Mouse (Mus musculus) ES-CJ7 (cell line): Measurements from ENCODE around the gene Scamp1.
A peak's percentile ranks its signal among the peaks of the same experiment; 100 is the strongest.
"Not testable (repeated sequence)": the region's sequence is repeated elsewhere in the genome, so short reads cannot be mapped to it uniquely, and the experiment has no call there.

ENCODE experiments used
- DNase-seq: peaks from one replicate; pipeline ENCODE4 v3.0.0; 2011; ENCODE audit warnings: low read depth, low spot score

Scamp1 gene

DNA sequence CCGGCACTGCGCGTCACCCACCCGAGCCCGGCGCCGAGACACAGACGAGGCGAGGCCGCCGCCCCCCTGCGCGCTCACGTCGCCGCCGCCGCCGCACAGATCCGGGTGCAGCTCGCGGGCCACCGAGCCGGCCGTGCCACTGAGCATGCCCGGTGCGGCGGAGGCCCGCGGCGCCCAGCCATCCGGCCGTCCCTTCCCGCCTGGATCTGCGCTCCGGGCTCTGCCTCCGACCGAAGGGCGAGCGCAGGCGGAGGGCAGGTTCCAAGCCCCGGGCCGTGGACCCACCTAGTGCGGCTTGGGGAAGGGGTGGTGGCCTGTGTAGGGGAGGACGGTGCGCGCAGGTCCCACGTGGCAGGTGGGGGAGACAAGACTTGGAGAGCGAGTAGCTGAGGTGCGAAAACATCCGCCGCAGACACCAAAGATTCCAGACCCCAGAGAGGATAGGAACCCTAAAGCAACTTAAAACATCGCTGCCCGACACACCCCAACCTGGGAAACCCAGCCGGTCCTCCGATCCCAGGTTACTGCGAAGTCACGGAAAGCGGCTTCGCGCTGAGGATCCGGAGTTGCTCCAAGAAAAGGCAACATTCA is at the start of gene Scamp1:
Gene Scamp1, minus strand, starts transcription at position 577 of the 591 bp plus-strand sequence.
- peak; percentile 79 for DNase-seq

DNA sequence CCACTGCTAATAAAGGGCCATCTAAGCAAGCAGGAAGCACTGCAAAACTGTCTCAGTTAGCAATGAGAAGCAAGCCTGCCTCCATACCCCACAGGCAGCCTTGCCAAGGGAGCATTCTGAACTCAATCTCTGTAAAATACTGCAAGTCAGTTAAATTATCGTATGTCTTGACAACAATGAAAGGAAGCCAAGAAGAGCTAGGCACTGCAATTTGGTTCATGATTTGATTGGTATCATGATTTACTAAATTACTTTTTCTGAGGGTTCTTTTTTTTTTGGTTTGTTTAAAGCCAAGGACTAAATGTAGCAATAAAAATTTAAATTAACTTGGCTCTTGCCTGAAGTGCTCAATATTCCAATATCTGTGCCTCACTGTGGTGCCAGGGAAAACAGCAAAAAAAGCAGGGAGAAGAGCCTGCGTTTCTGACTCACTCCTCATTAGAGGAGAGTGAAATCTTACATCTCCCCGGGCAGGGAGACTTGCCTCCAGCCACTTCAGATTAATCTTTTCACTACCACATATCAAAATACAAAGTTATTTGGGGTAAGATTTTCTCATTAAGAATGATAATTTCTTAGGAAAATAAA is 44.8 kb upstream of the Scamp1 start:
- DNase-seq = no peak

GRCm38 (mm10) chr13:94329005-94329404 is 43.3 kb upstream of the Scamp1 start:
- not testable (repeated sequence) for DNase-seq

- DNase-seq = no peak
Measured at GRCm38 (mm10) chr13:94328063-94328462, 42.4 kb upstream of the Scamp1 start.

DNA sequence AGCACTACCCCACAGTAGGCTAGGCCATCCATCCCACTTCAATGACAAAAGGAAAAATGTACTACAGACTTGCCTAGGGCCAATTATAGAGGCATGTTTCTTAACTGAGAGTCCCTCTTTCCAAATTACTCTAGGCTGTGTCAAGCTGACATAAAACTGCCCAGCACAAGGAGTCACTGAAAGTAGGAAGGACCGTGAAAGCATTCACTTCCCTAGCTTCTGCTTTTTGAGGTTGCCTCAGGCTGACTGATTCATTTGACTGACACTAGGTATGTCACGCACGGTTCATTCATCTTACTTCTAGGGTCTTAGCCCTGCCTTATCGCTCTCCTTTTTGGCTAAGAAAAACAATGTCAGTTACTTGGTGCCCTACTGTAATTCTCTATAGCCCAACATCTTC is 36.8 kb upstream of the Scamp1 start:
- no peak for DNase-seq

- DNase-seq = no peak
Measured at GRCm38 (mm10) chr13:94321094-94321792, 35.6 kb upstream of the Scamp1 start.

DNA sequence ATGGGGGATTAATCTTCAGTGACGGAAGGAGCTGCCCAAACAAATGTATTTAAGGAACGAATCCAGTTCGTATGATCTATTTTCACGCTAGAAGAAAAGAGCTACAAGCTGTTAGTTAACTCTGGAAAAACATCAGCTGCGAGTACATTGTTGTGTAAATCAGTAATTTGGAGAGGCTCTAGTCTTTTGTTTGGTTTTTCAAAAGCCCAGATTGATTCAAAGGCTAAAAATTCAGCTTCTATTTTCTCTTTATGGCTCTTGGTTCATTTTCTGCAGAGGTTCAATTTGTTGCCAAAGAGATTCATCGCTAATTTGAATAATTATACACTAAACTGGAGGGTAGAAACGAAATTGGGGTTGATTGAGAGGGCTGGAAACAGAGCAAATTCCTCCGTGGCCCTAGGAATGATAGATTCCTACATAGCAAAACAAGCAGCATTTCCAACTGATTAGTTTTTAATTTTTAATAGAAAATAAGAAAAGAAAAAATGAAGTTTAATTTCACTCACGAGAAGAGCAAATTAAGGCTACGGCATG is 31.4 kb upstream of the Scamp1 start:
- no peak for DNase-seq

DNA sequence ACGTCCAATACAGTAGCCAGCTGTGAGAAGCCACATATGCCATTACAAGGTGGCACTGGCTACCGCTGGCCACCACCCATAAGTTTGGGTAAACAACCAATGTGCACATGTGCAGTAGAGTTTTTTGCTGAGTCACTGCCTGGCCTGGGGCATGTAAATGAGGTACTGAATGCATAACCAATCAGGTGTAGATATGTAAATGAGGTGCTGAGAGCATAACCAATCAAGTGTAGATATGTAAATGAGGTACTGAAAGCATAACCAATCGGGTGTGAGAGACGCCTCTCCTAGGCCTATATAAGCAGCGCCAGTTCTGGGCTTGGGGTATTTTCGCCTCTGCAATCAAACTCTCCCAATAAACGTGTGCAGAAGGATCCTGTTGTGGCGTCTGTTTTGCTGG is 27.2 kb upstream of the Scamp1 start:
- DNase-seq = peak; percentile 51

DNA sequence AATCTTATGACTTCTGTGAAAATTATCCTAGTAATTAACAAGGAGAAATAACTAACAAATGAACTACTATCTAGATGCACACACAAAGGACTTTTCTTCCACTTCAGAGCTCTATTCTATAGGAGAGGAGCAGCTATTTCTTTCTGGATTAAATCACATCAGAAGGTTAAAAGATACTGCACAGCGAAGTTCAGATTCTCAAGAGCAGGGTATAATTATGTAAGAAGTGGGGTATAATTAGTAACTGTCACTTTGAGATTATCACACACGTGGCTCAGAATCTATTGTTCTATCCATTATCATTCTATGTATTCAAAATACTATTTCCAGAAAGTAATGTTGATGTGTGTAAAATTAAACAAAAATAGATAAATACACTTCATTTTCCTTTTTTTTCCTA is 22.6 kb upstream of the Scamp1 start:
- no peak for DNase-seq

DNA sequence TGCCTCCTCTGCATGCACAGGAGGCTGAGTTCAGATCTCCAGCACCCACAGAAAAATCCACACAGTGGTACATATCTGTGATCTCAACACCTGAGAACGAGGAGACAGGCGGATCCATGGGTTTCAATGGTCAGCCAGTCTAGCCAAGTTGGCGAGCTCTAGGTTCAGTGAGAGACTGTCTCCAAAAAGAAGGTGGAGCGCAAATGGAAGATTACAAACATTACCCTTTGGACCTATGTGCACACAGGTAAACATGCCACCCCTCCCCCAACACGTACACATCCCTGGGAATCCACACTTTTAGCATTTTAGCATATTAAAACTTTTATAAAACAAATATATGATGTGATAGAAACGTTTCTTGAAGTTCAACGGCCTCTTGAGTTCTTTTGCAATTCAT is 21.9 kb upstream of the Scamp1 start:
- DNase-seq = no peak

- DNase-seq = no peak
Measured at GRCm38 (mm10) chr13:94306968-94307289, 21.3 kb upstream of the Scamp1 start.

GRCm38 (mm10) chr13:94306277-94306967 is 20.8 kb upstream of the Scamp1 start:
- DNase-seq = no peak

- DNase-seq = no peak
Measured at GRCm38 (mm10) chr13:94300946-94301538, 15.4 kb upstream of the Scamp1 start.

DNA sequence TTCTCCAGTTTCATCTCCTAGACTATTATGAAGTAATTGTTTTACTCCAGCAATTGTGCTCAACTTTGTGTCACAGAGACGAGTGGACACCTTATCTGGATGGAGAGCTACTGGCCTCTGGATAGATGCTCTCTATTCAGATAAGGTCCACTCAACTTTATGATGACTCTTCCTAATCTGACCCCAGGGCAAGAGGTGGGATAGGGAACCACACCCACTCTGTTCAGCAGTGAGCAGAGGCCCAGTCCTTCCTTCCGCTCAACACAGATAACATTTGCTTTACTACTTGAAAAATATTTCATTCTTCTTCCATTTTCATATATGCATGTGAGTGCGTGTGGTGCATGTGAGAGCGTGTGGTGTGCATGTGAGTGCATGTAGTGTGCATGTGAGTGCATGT is 14.6 kb upstream of the Scamp1 start:
- no peak for DNase-seq

DNA sequence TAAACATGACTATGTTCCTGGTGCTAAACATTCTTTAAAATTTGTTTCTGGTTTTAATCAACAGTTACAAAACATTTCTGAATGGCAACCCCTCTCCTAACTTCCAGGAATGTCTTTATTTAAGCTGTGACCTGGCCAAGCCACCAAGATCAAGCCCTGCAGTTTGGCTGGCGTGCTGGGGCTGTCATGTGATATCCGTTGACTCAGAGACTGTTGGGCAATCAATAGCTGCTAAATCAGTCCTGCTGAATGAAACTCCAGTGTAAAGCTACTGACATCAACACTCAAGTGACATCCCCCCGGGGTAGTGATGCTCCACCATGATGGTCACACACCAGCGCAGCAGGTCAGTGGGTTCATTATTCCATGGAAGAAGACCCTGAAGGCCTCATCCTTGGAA is 12.7 kb upstream of the Scamp1 start:
- no peak for DNase-seq

- no peak for DNase-seq
Measured at GRCm38 (mm10) chr13:94296371-94296770, 10.7 kb upstream of the Scamp1 start.

DNA sequence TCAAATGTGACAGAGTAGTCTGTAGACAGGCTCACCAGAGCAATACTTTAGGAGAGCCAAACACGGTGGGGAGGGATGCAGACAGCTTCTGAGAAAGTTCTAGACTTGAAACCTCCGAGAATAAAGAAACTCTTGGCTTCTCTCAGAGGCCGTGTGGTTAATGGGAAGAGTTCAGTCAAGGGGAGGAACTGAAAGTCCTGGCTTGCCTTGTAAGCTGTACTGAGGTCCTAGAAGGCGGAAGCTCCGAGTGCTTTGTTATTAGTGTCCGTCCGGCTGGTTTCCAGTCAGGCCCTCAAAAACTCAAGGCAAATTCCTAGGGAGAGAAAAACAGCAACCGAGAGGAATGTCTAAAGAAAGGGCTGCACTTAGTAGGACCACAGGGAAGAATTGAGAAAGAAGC is 10.3 kb upstream of the Scamp1 start:
- DNase-seq = no peak

GRCm38 (mm10) chr13:94294886-94295285 is 9.2 kb upstream of the Scamp1 start:
- no peak for DNase-seq

DNA sequence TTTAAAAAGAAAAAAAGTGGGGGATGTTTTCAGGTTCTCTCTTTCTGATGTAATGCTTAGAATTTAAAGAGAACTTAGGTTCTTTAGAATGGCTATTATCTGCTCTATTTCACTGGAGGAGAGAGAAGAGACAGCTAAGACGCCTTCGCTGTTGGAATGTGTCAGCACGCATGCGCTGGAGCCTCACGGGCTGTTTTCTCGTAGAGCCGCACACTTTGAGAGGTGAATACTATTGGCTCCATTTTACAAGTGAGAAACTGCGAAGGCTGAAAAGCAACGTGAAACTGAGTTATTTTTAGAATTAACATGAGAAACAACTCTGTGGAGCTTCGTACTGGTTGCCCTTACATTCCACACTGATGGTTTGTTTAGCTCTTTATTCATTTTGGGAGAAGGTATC is 8.3 kb upstream of the Scamp1 start:
- peak; percentile 14 for DNase-seq

DNA sequence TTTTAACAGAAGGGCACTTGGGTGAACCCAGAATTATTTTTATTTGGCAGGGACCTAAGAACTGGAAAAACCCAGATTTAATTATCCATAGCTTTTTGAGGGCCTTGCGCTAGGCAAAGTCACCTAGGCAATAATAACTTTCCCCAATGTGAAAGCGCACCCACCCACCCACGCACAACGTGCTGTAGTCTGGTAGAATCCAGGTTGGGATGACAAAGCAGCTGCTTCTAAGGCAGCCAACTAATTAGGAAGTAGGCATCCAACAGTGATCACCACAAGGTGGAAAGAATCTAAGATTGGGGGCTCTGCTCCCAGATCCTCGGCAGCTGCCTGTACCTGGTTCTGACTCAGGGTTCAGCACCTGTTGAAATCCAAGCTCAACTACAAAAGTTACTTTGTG is 538 bp upstream of the Scamp1 start:
- DNase-seq = no peak

DNA sequence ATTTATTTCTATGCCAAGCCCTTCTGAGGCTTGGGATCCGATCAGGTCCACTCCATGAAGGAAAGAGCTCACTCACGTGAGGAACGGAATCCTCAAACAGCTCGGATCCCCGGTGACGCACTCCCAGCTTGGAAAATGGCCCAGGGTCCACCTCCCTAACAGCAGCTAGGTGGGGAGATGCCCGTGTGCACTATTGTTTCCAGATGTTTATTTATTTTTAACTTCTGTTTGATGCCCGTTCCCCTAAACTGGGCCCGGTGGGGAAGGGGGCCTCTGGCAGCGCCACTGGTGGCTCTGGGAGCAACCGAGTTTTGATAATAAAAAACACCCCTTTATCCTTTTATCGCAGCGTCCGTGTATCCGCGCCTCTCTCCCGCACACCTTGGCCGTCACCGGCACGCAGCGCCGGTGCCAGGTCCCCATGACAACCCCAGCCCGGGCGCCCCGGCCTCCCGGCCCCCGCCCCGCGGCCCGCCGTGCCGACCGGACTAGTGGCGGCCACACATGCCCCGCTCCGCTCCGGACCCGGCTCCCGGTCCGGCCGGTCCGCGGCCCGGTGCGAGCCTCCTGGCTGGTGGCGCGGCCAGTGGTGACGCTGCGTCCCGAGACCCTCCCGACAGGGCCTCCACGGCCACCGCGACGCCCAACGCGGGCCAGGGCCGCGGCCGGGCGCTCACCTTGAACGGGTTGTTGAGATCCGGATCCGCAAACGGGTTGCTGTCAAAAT is 951 bp downstream of the Scamp1 start:
- DNase-seq = peak; percentile 11
